18 mouse cellular contexts compared by ENCODE assay signal in genomic region chr4:16569004-16569403, GRCm38 (mm10).
DNase-seq lines count a peak whose midpoint lies in the region; ATAC-seq and TF ChIP-seq lines count a peak whose summit lies in the region.
"Had no signal": no experiment of that assay in that cellular context is flagged by ENCODE, and none has a peak within 500 bp of the region (broad histone marks: within the 10 kb centered on the region; RNA-seq: fewer than 3 reads in every experiment).

No protein-coding gene starts in this region.

- ATAC-seq in kidney, postnatal 0 days (replicated peaks; ENCODE audit: low FRiP score, low read depth) = no peak
- ATAC-seq in limb, embryonic 14.5 days (ENCODE audit: low FRiP score, low read depth) = no peak
- ATAC-seq: forebrain, embryonic 13.5 days had no signal

- no peak overlapping the region for H3K27ac ChIP-seq in kidney, postnatal 0 days
- no peak overlapping the region for H3K27ac ChIP-seq in limb, embryonic 14.5 days (replicated peaks; ENCODE audit: low read depth, low read length)
- H3K27ac ChIP-seq in limb, embryonic 10.5 days = no peak overlapping the region
- H3K27ac ChIP-seq: forebrain, embryonic 13.5 days; hindbrain, embryonic 13.5 days; kidney, embryonic 15.5 days; neural tube, embryonic 13.5 days had no signal

- no peaks in the 10 kb centered on the region for H3K27me3 ChIP-seq in kidney, postnatal 0 days (ENCODE audit: insufficient read depth, low read length)
- no peaks in the 10 kb centered on the region for H3K27me3 ChIP-seq in limb, embryonic 14.5 days (ENCODE audit: control insufficient read depth, insufficient read depth, low read length)
- no peaks in the 10 kb centered on the region for H3K27me3 ChIP-seq in limb, embryonic 10.5 days (ENCODE audit: low read depth, poor library complexity, severe bottlenecking)
- H3K27me3 ChIP-seq in myocyte (ENCODE audit: control insufficient read depth, insufficient read depth, insufficient read length) = no peaks in the 10 kb centered on the region
- H3K27me3 ChIP-seq: forebrain, embryonic 13.5 days; hindbrain, embryonic 13.5 days; kidney, embryonic 15.5 days; neural tube, embryonic 13.5 days had no signal

- H3ac ChIP-seq in myocyte (ENCODE audit: control insufficient read depth, insufficient read length) = no peak overlapping the region

- peak; percentile 4 for DNase-seq in kidney, postnatal 0 days (ENCODE audit: low spot score)
- DNase-seq in kidney, postnatal 25 days = no peak
- peak; percentile 7 for DNase-seq in limb, embryonic 14.5 days (ENCODE audit: low spot score)
- DNase-seq in limb, embryonic 10.5 days (ENCODE audit: low spot score) = no peak
- DNase-seq in NIH3T3 (ENCODE audit: low read depth) = peak; percentile 21
- DNase-seq in gastrocnemius, adult 18-20 months (ENCODE audit: low spot score) = no peak
- DNase-seq in adrenal gland, postnatal 25 days = no peak
- DNase-seq: cerebellum, postnatal 10 days; embryo, embryonic 11 days; heart, postnatal 14 days; lung, adult 18-20 months; right cerebral cortex, postnatal 14 days had no signal

- H3K9ac ChIP-seq in kidney, postnatal 0 days (ENCODE audit: low read depth, low read length) = no peak overlapping the region
- H3K9ac ChIP-seq in limb, embryonic 14.5 days (ENCODE audit: low read depth, low read length, severe bottlenecking) = no peak overlapping the region
- H3K9ac ChIP-seq: forebrain, embryonic 13.5 days; hindbrain, embryonic 13.5 days; kidney, embryonic 15.5 days; neural tube, embryonic 13.5 days had no signal

- no peak overlapping the region for H3K4me3 ChIP-seq in kidney, postnatal 0 days (replicated peaks; ENCODE audit: low read depth, low read length)
- no peak overlapping the region for H3K4me3 ChIP-seq in limb, embryonic 14.5 days (replicated peaks; ENCODE audit: low read length)
- no peak overlapping the region for H3K4me3 ChIP-seq in limb, embryonic 10.5 days
- no peak overlapping the region for H3K4me3 ChIP-seq in myocyte
- H3K4me3 ChIP-seq: forebrain, embryonic 13.5 days; hindbrain, embryonic 13.5 days; kidney, embryonic 15.5 days; neural tube, embryonic 13.5 days had no signal

- 54% methylated on average over 2 of the region's 2 CpGs for WGBS in kidney, postnatal 0 days
- WGBS in limb, embryonic 14.5 days = 60% methylated on average over 2 of the region's 2 CpGs
- WGBS in limb, embryonic 10.5 days = 82% methylated on average over 2 of the region's 2 CpGs

- no peaks in the 10 kb centered on the region for H3K36me3 ChIP-seq in kidney, postnatal 0 days (ENCODE audit: insufficient read depth, low read length)
- no peaks in the 10 kb centered on the region for H3K36me3 ChIP-seq in limb, embryonic 14.5 days (ENCODE audit: control insufficient read depth, insufficient read depth, low read length)
- H3K36me3 ChIP-seq in limb, embryonic 10.5 days = no peaks in the 10 kb centered on the region
- H3K36me3 ChIP-seq in myocyte (ENCODE audit: control insufficient read depth, insufficient read depth) = no peaks in the 10 kb centered on the region
- H3K36me3 ChIP-seq: hindbrain, embryonic 13.5 days; kidney, embryonic 15.5 days; neural tube, embryonic 13.5 days had no signal

- no peak for TF ChIP-seq CTCF in kidney, postnatal 0 days (IDR thresholded peaks at IDR 0.05; ENCODE audit: low read depth)

- H3K9me3 ChIP-seq in kidney, postnatal 0 days (replicated peaks; ENCODE audit: low read length) = no peaks in the 10 kb centered on the region
- H3K9me3 ChIP-seq in limb, embryonic 14.5 days (ENCODE audit: control insufficient read depth, low read length) = no peaks in the 10 kb centered on the region
- H3K9me3 ChIP-seq in limb, embryonic 10.5 days (replicated peaks) = no peaks in the 10 kb centered on the region
- H3K9me3 ChIP-seq: forebrain, embryonic 13.5 days; hindbrain, embryonic 13.5 days; kidney, embryonic 15.5 days; neural tube, embryonic 13.5 days had no signal

- no peak overlapping the region for H3K4me2 ChIP-seq in kidney, postnatal 0 days (ENCODE audit: low read length)
- H3K4me2 ChIP-seq in limb, embryonic 14.5 days (replicated peaks; ENCODE audit: low read depth, low read length, severe bottlenecking) = no peak overlapping the region
- H3K4me2 ChIP-seq in myocyte (ENCODE audit: low read depth) = peak overlapping the region; percentile 49
- H3K4me2 ChIP-seq: forebrain, embryonic 13.5 days; heart, embryonic 11.5 days; hindbrain, embryonic 13.5 days; kidney, embryonic 15.5 days; neural tube, embryonic 13.5 days had no signal

- no peaks in the 10 kb centered on the region for H3K4me1 ChIP-seq in kidney, postnatal 0 days (replicated peaks; ENCODE audit: insufficient read depth, low read length)
- H3K4me1 ChIP-seq in limb, embryonic 14.5 days (ENCODE audit: control insufficient read depth, insufficient read depth, low read length) = no peaks in the 10 kb centered on the region
- no peaks in the 10 kb centered on the region for H3K4me1 ChIP-seq in limb, embryonic 10.5 days
- H3K4me1 ChIP-seq: forebrain, embryonic 13.5 days; hindbrain, embryonic 13.5 days; kidney, embryonic 15.5 days; neural tube, embryonic 13.5 days had no signal

- no peak for TF ChIP-seq POLR2A in limb, embryonic 14.5 days (IDR thresholded peaks at IDR 0.05; ENCODE audit: borderline replicate concordance, extremely low read depth, insufficient read depth, insufficient read length)
- no peak for TF ChIP-seq POLR2A in myocyte (IDR thresholded peaks at IDR 0.05; ENCODE audit: insufficient read length, low read depth)

- H3K79me2 ChIP-seq in myocyte (ENCODE audit: control insufficient read depth, insufficient read depth) = no peaks in the 10 kb centered on the region

TF ChIP-seq in myocyte, 11 proteins besides CTCF, POLR2A, EP300 and RAD21:
- peak; percentile 79; the same call in 1 of the 2 replicates for TF ChIP-seq CEBPB (IDR thresholded peaks at IDR 0.05; ENCODE audit: insufficient read depth, poor library complexity, severe bottlenecking)
- TF ChIP-seq MYOG (IDR thresholded peaks at IDR 0.05; ENCODE audit: control insufficient read depth in 1 of 3, insufficient read depth in 1 of 3, insufficient read length in 2 of 3, low read depth in 2 of 3) = no peak
- TF ChIP-seq TCF3 (IDR thresholded peaks at IDR 0.05; ENCODE audit: insufficient read length, low read depth) = no peak

Comparison
In these comparisons a context has a peak if more than half of its experiments do, and no peak if none do; other contexts are left out.
1. DNase-seq: peak in kidney, postnatal 0 days (single experiment), limb, embryonic 14.5 days (single experiment) and NIH3T3 (single experiment); none in kidney, postnatal 25 days (0 of 2), limb, embryonic 10.5 days (single experiment), gastrocnemius, adult 18-20 months (single experiment) and adrenal gland, postnatal 25 days (single experiment).